Mouse (Mus musculus): ENCODE results near the gene Gm49361.
"Not testable (repeated sequence)": the region's sequence is repeated elsewhere in the genome, so short reads cannot be mapped to it uniquely, and the experiment has no call there.

The Gm49361 gene

DNA sequence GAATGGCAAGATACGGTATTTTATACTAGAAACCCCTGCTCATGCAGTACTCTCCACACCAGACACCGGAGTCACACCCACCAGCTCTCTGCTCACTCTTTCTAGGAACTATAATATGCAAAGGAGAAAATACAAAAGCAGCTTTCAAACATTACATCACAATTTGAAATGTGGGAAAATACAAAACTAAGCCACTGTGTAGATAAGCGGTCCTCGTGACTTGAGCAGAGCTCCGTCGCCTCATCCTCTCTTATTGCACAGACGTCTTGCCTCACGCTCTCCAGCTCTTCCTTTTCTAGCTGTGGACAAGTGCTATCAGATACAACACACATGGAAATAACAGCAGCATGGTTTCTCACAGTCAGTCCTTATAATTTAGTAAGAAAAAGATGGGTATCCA is 55.2 kb downstream of the Gm49361 start:
- DNase-seq (ENCODE audit: low spot score): no peak

DNA sequence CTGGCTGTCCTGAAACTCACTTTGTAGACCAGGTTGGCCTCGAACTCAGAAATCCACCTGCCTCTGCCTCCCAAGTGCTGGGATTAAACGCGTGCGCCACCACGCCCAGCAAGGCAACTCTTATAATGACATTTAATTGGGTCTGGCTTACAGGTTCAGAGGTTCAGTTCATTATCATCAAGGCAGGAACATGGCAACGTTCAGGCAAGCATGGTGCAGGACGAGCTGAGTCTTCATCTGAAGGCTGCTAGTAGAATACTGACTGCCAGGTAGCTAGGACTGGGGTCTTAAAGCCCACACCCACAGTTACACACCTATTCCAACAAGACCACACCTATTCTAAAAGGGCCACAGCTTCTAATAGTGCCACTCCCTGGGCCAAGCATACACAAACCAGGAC is 57.8 kb downstream of the Gm49361 start:
- not testable (repeated sequence) for DNase-seq (ENCODE audit: low spot score)

DNA sequence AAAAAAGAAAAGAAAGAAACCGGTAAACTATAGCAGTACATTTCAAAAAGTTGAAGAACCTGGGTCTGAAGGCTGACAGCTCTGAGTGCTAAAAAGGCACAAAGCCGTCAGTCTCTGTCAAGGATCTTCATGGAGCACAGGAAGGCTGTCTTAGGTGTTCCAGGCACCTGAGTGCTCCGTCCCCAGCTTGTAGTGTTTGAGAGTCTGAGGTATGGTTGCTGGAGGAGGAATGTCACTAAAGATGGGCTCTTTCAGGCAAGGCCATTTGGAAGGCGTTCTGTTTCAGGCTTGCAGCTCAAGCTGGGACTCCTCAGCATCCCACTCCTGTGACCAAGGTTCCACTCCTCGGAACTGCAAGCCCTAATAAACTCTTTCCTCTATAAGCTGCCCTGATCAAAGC is 58.5 kb downstream of the Gm49361 start:
- no peak for DNase-seq (ENCODE audit: low spot score)

DNA sequence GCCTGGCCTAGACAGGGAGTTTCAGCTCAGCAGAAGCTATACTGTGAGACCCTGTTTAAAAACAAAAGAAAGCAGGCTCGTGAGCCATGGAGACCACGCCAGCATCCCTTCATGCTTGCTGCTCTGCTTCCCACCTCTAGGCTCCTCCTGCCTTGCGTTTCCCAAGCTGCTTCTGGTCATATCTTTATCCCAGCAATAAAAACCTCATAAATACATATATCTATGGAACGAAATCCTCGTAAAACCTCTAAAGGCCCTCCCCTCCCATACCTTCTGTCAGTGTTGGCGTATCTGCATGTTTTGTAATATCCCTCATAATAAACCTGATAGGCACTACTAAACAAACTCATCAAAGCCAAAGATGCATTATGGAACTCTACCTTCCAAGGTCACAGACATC is 59.3 kb downstream of the Gm49361 start:
- no peak for DNase-seq (ENCODE audit: low spot score)

DNA sequence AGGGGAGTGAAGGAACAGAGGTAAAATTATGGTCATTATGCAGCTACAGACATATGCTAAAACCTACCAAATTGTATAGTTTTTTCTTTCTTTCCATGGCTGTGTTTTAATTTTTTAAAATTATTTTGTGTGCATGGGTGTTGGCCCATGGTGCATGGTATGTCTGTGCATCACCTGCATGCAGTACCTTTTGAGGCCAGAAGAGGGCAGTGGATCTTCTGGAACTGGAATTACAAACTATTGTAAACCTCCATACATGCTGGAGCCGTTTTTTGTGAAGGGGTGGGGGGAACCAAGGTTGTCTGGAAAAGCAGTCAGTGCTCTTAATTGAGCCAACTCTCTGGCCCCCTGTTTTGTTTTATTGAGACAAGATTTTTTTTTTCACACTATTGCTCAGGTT is 61.3 kb downstream of the Gm49361 start:
- DNase-seq (ENCODE audit: low spot score): no peak

DNA sequence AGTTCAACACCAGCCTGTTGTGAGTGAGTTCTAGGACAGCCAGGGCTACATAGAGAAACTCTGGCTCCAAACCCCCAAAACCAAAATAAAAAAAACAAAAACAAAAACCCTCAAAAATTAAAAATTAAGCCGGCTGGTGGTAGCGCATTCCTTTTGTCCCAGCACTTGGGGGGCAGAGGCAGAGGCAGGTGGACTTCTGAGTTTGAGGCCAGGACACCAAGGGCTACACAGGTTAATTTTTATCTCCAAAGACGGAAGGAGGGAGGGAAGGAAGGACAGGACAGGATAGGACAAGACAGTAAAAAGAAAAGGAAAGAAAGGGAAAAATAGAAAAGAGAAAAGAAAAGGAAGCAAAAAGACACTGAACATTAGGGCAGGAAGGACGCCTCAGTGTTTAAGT is 63.2 kb downstream of the Gm49361 start:
- DNase-seq (ENCODE audit: low spot score): no peak

DNA sequence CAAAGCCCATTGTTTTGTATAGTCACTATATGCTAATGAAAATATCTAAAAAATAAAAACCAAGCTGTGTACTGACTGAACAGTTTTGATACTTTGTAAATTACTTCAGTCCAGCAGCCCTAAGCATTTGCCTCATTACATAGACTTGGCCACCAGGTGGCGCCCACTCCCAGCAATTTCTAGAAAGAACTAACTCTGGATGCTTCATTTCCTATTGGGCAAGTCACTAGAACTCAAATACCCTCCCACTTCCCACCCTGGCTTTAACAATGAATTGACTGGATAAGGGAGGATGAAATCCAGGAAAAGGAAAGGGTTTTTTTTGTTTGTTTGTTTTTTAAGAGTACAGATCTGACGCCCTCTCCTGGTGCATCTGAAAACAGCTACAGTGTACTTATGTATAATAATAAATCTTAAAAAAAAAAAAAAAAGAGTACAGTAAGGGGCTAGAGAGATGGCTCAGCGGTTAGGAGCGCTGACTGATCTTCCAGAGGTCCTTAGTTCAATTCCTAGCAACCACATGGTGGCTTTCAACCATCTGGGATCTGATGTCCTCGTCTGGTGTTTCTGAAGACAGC is 65.9 kb downstream of the Gm49361 start:
- peak; percentile 36 for DNase-seq (ENCODE audit: low spot score)

DNA sequence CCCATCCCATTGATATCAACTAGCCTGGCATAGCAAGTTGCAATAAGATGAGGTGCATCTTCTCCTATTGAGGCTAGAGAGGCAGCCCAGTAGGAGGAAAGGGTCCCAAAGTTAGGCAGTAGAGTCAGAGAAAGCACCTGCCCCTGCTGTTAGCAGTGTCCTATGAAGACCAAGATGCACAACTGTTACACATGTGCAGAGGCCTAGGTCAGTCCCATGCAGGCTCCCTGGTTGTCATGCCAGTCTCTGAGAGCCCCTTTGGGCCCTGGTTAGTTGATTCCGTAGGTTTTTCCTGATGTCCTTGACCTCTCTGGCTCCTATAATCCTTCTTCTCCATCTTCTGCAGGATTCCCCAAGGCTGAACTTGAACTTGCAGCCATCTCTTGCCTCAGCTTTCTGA is 66.4 kb downstream of the Gm49361 start:
- no peak for DNase-seq (ENCODE audit: low spot score)

DNA sequence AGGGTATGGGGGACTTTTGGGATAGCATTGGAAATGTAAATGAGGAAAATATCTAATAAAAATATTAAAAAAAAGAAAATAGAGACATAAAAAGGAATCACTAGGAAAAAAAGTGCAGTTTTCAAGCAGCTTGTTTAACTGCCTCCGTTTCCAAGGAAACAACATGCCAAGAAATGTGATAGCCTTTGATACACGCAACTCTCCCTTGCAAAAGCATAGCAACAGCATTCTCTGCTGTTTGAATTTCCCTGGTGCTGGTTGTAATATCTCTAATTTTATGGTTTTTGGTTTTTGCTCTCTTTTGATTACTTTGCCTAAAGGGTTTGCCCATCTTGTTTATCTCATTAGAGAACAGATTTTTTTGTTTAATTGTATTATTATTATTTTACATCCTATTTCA is 70.4 kb downstream of the Gm49361 start:
- no peak for DNase-seq (ENCODE audit: low spot score)

DNA sequence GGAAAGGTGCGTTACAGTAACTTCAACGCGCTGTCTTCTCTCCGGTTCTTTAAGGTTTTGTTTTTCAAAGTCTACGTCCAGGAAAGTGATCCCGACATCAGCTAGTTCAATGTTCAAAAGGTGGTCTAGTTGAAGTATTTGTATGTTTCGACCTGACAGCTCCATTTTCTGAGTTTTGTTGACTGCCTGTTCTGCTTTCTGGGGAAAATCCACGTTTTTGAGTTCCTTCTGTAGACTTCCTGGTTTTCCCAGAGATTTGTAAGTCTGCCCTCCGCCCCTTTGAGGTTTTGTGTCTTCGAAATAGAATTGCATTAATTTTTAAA is 80.3 kb downstream of the Gm49361 start:
- DNase-seq (ENCODE audit: low spot score): no peak

DNA sequence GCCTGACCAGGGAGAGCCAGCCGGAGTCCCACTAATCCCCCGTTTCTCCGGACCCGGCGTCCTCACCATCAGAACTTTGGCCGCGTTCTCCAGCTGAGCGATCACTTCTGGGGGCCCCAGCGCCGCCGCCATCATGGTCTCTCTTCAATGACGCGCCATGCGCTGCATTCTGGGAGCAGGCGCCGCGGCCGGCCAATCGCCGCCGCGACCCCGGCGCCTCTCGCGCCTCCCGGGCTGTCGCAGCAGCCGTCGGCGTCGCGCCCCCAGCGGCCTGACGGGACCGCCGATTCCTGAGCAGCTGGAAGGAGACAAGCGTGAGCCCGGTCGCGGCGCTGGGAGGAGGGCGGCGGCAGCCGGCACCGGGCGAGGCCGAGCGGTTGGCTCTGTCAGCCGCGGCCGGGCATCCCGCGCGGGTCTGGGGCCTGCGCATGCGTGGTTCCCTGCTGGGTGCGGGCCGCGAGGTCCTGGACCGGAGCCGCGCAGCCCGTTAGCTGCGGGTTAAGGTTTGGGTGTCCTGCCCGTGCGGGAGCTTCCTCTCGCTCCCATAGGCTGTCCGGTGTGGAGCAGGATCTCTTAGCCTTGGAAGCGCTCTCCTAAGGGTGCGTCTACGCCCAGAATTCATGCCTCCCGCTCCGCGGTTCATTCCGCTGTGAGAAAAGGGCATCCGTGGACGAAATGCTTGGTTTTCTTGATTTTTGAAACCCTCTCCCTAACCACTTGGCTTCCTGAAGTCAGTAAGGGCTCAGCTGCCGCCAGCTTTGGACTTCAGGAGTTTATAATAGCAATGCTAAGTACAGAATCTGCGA is 80.9 kb downstream of the Gm49361 start, which contains the start of gene Xpo4:
Xpo4 (minus strand) TSS at position 609 of the 806 bp plus-strand sequence.
- peak; percentile 42 for DNase-seq (ENCODE audit: low spot score)

DNA sequence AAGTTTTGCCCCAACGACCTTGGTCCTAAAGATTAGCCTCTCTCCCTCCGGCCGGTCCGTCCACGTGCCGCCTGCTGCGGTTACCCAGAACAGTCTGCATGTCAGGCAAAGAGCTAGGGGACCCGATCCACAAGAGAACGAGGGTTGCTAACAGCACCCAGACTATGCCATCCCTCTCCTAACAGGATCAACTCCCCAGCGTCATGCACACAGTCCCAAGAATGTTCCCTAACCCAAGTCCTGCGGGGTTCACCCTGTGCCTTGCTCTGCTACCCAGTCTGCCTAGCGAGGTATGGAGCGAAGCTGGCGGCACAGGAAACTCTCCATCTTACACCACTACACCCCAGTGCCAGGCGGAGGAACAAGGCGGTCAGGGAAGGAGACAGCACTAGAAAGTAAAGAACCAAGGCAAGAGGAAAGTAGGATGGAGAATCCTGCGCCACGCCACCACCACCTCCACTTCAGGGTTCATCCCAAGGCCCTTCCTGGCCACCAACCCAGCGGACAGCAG is 81.5 kb downstream of the Gm49361 start:
- DNase-seq (ENCODE audit: low spot score): no peak

DNA sequence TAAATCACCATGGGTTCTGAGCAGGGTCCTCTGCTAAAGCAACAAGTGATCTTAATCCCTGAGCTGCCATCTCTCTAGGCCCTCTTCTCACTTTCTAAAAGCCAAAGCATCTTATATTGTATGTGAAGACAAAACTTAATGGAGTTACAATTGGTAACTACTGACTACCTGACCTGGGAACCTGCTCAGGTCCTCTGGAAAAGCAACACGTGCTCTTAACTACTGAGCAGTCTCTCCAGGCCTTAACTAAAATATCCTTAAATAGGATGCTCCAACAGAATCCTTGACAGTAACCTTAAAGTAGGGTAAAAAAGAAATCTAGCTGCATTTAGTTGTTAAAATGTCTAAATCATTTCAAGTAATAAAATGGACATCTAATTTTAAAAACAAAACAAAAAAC is 82.3 kb downstream of the Gm49361 start:
- no peak for DNase-seq (ENCODE audit: low spot score)

DNA sequence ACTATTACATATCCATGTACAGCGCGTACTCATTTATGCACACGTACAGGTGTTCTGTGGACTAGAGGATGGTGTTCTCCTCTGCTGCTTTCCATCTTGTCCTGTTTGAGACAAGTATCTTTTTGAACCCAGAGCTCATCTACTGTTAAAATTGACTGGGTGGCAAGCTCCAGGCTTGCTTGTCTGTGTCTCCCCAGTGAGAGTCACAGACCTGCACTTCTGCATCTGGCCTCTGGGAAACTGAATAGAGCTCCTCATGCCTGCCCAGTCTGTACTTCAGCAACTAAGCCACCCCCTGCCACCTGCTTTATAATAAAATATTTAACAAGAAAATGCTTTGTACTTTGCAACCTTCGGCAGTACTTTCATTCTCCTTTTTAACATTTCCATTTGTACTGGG is 87.6 kb downstream of the Gm49361 start:
- DNase-seq (ENCODE audit: low spot score): no peak

DNA sequence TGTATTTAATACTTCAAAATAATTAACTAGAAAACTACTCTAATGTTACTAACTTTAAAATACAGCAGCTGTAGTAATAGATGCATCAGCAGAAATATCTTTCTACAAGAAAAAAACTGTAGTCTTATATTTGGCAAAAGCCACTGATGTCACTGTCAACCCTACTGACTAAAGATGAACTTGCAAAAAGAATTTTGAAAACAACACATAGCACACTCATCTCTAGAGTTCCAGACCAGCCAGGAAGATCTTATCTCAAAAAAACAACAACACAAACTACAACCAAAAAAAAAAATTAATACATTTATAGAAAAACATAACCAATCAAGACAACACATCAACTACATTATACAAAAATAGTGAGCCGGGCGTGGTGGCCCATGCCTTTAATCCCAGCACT is 88.4 kb downstream of the Gm49361 start:
- DNase-seq (ENCODE audit: low spot score): no peak

DNA sequence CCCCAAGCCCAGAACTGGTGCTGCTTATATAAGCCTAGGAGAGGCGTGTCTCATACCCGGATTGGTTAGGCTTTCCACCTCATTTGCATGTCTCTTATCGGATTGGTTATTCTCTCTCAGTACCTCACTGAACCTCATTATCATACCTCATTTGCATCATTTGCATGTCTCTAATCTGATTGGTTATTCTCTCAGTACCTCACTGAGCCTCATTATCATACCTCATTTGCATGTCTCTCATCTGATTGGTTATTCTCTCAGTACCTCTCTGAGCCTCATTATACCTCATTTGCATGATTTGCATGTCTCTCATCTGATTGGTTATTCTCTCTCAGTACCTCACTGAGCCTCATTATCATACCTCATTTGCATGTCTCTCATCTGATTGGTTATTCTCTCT is 89.4 kb downstream of the Gm49361 start:
- not testable (repeated sequence) for DNase-seq (ENCODE audit: low spot score)

DNA sequence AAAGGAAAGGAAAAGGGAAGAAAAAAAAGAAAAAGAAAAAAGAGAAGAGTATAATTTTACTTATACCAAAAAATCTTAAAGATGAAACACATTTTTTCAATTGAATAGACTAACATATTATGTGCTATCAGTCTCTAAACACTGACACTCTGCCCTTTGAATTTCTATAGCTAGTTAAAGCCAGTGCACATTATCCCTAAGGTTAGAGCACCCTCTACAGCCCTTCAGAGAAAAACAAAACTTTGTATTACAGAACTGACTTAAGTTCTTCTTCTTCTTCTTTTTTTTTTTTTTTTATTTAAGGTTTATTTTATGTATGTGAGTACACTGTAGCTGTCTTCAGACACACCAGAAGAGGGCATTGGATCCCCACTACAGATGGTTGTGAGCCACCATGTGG is 96.4 kb downstream of the Gm49361 start:
- no peak for DNase-seq (ENCODE audit: low spot score)

DNA sequence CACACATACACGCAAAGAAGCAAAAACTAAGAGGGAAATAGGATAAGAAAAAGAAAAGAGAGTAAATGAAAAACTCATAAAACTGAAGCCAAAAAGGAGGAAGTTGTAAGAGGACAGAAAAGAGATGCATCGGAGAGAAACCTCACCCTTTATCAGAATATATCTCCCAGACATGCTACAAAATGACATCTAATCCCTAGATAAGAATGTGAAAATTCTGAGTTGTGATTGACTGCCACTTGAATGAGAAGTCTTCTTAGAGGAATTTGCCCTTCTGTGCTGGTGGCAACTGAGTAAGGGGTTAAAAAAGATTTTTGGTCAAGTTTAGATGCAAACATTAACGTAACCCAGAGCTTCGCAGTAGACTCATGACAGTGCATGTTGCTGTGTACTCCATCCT is 99.7 kb downstream of the Gm49361 start:
- no peak for DNase-seq (ENCODE audit: low spot score)

DNA sequence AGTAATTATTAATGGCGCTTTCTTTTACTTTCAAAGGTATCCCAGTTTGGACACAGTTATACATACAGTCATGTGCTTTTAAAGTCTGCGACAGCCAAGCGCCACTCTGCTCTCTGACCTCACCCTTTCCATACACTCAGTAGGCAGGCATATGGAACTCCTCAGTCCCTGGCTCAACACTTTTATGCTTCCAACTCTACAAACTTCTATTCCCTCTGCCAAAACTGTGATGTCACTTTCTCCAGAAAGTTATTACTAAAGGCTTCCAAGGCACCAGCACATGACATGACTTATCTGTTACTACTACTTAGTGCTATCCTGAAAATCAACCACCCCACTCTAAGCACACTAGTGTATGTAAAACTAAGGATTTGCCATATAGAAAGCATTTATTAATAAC is 106.8 kb downstream of the Gm49361 start:
- no peak for DNase-seq (ENCODE audit: low spot score)

DNA sequence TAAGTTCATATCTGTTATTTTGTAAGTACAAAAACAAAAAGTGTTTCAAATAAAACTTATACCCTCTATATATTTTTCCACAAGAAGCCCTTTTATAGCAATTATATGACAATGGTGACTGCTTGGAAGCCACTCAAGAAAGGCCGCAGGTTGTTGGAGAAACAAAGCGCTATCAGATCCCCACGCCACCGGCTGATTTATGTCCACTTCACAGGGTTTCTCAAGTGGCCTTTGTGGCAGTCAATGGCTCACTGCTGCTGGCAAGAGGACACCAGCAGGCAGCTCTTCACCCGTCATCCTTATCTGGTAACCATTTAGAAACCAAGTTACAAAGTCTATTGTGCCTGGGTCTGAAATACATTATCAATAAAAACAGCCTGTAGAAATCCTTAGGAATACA is 111.8 kb downstream of the Gm49361 start:
- no peak for DNase-seq (ENCODE audit: low spot score)

DNA sequence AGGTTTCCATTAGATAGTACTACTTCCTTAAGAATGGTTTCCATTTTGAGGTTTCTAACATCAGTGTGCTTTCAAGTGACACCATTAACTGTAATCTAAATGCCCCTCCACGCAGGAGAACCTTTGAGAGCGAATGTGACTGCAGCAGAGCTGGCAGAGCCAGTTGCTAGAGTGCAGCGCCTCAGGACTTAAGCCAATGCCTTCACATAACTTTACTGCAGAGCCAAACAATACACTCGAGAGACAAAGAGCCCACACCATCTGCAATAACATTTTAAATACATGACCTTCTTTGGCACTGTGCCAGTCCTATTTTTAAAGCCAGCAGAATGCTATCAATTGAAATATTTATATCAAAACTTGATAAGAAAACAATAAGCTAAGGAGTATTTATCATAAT is 116.3 kb downstream of the Gm49361 start:
- DNase-seq (ENCODE audit: low spot score): no peak

DNA sequence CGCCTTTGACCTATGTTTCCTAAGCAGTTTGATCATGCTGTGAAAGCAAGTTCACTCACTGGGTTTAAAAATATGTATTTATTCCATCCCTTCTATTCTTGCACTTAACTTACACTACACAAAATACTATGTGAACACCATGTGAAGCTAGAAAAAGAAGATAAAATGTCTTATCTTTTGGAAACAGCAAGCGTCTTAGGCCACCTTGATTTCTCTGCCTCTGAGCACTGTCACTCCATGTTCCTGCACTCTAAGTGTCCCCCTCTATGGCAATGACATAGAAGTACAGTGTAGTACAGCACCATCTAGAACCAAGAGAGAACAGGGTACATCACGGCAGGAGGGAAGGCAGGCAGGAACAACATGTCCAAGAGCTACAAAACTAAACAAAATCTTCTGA is 123.0 kb downstream of the Gm49361 start:
- no peak for DNase-seq (ENCODE audit: low spot score)

DNA sequence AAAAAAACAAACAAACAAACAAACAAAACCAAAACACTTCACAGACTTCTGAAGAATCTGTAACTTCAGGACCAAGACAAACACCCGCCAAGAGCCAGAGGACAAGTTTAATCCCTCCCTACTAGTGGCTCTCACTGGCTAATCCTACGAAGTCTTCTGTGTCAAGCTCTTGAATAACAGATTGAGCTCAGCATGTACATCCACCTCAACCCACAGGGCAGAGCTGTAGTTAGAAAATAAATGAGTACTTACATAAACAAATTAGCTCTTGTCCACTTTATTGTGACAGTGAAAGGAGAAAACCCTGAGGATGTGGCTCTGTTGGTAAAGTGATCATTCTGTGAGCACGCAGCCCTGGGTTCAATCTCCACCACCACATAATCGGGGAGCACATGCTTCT is 124.2 kb downstream of the Gm49361 start:
- no peak for DNase-seq (ENCODE audit: low spot score)
